Mouse (Mus musculus) kidney, adult 8-10 months (tissue): ENCODE measurements around the gene Fgfr2.

Experiments used
- DNase-seq, 2 experiments: peaks; one replicate each; pipeline ENCODE4 v3.0.0; 2022

Fgfr2 gene

DNA sequence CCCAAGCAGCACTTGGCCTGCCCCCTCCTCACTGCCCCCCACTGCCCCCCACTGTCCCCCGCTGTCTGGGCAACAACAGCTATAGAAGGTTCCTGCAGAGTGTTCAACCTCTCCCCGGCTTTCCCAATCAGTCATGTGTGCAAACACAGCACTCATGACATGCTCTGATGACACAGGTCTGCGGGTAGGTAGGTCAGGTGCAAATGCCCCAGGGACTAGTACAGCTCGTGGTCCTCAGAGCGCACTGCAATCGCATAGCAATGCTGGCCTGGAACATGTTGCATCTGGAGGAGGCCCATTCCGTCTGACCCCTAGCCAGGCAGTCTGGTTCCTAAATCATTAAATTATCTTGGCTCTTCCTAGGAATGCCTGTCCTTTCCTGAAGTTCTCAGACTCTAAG lies 2333.7 kb downstream of the Fgfr2 start:
- DNase-seq: no peak

DNA sequence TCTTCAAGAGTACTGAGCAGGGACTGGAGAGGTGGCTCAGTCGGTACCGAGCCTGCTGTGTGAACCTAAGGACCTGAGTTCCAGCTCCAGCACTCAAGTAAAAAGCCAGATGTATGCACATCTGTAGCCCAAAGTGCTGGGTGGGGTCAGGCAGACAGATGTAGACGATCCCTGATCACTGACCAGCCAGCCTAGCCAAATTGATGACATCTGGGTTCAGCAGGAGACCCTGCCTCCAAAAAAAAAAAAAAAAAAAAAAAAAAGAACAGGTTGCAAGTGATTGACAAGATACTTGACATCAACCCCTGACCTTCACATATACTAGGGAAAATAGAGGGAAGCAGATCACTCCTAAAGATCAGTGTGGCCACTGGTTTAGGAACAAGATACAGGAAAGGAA lies 2334.2 kb downstream of the Fgfr2 start:
- DNase-seq: no peak

GRCm38 (mm10) chr7:130787537-130787936 lies 2335.6 kb downstream of the Fgfr2 start:
- no peak for DNase-seq

DNA sequence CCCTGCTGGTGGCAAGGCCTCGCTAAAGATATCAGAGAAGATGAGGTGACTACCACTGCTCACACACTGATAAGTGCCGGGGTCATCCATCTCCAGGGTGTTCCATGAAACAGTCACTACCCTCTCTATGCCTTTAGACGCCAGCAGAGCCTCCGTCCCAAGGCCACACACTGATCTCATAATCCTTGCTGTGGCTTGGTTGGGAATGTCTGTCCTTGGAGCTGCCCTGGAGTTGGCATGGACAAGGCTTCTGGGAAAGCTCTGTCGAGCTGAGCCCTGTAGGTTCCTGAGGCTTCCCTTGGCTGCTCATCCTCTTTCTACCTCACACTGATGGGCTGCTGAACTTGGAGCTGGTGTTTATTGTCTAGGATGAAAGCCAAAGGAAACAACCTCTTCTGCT lies 2336.4 kb downstream of the Fgfr2 start:
- no peak for DNase-seq

- peak; percentile 85 to 86 for DNase-seq
These were observed 2337.1 kb downstream of the Fgfr2 start for GRCm38 (mm10) chr7:130785923-130786575.

- DNase-seq: no peak
These were observed 2340.6 kb downstream of the Fgfr2 start for GRCm38 (mm10) chr7:130782501-130783050.

DNA sequence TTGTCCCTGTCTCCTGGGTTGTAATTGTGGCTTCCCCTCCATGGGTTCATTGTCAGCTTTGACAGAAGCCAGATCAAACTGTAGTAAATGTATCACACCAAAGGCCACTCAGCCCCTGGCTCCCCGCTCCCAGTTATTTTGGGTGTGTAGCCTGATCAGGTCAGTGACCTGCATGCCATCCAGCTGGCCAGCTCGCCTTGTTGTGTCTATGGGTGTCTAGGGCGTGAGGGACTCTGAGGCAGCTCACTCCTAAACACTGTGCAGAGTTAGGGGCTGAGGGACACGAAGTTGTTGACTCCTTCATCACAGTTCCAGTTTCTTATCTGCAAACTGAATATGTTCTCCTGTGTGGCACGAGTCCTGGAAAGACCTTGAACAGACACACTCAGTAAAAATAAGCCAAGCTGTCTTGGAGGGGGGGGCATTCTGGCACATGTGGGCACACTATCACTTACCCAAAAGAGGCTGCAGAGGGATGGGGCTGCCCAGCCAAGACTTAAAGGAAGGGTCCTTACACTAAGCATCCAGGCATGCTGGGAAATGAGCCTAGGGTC lies 2342.2 kb downstream of the Fgfr2 start:
- DNase-seq: no peak

- no peak for DNase-seq
These were observed 2349.1 kb downstream of the Fgfr2 start, which contains the start of gene Btbd16 for GRCm38 (mm10) chr7:130773914-130774630. Btbd16 (plus strand) TSS chr7:130774069.

- DNase-seq: peak; percentile 34 to 50
These were observed 2349.8 kb downstream of the Fgfr2 start for GRCm38 (mm10) chr7:130773171-130773830.

DNA sequence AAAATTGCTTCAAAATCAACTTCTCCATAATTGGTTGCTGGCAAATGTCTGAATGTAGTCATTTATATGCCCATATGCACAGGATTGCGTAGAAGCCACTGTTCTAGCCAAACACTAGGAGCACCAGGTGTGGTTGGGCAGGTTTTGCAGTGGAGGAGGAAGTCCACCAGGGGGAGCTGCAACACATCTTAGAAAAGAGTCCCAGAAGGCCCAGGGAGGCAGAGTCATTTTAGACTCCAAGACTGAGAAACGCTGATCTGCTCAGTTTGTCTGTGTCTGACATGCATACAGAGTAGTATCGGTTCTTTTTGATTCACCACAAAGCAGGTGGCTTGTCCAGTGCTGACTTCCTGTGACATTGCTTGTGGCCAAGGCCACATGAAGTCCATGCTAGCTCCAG lies 2352.4 kb downstream of the Fgfr2 start:
- peak; percentile 77 to 86 for DNase-seq

- no peak for DNase-seq
These were observed 2355.0 kb downstream of the Fgfr2 start for GRCm38 (mm10) chr7:130768151-130768550.

DNA sequence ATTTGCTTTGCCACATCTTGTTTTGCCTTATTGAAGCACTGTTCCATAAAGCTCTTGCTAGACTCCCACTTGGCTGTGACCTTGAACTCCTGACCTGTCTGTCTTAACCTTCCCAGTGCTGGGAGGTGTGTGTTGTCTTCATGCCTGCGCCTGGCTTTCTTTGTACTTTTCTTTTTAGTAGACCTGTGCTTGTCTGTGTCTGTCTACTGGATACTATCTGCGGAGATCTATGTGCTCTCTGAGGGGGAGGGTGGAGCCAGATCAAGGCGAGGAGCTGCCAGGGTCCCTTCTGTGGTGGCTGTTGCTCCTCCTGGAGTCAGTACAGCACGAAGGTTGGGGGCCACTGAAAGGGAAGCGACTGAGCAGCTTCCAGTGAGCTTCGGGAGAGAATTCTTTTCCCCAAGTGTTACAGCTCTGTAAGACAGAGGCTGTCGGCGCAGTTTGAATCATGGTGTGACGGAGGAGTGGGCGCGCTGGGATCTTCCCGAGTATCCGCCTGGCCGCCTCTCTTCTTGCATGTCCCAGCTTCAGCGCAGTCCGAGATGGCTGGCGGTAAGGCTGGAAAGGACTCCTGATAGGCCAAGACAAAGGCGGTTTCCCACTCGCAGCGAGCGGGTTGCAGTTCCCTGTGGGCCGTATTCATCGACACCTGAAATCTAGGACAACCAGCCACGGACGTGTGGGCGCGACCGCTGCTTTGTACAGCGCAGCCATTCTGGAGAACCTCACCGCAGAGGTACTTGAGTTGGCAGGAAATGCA lies 2356.6 kb downstream of the Fgfr2 start:
- no peak for DNase-seq

- no peak for DNase-seq
These were observed 2359.0 kb downstream of the Fgfr2 start for GRCm38 (mm10) chr7:130764160-130764559.

- peak; percentile 52 to 69 for DNase-seq
These were observed 2360.9 kb downstream of the Fgfr2 start for GRCm38 (mm10) chr7:130762071-130762897.

- DNase-seq: no peak
These were observed 2365.8 kb downstream of the Fgfr2 start for GRCm38 (mm10) chr7:130757326-130757865.

- DNase-seq: no peak
These were observed 2366.8 kb downstream of the Fgfr2 start for GRCm38 (mm10) chr7:130756343-130756835.

- no peak for DNase-seq
These were observed 2368.4 kb downstream of the Fgfr2 start for GRCm38 (mm10) chr7:130754790-130755189.

DNA sequence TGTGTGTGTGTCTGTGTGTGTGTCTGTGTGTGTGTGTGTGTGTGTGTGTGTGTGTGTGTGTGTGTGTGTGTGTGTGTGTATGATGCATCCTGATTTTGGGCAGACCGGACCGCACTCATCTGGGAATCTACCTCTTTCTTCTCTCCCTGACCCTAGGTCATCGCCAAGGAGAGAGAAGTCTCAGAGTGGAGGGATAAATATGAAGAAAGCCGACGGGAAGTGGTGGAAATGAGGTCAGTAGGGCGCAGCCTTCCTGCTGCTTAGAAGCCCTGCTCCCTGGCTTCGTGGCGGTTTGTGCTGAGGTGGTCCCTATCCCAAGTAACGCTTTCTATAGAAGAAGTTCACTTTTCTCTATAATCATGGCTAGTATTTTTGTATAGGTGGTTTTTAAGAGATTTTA lies 2371.5 kb downstream of the Fgfr2 start:
- DNase-seq: no peak

DNA sequence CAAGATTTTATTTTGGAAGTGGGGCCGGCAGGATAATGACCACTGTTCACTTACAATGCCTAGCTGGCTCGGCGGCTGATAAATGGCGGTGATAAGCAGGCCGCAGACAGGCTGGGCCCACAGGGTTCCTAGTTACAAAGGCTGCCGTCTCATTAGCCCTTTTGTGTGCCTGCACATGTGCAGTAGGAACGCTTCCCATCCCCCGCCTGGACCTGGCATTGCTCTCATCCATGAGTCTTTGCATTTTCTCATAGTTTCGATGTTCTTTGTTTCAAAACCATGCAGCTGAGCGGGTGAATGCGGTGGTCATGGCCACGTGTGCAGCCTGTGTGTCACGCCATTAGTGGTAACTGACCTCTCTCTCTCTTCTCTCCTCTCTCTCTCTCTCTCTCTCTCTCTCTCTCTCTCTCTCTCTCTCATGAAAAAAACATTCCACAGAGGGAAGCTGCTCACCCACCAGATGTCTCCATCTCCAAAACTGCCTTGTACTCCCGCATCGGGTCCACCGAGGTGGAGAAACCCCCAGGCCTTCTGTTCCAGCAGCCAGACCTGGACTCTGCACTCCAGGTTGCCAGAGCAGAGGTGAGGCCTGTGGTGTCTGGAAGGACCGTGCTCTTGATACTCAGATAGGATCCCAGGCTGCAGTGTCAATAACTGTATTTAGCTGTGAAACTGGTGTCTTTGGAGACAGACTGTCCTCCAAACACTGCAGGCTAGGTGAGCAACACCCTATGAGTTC lies 2372.2 kb downstream of the Fgfr2 start:
- DNase-seq: no peak

DNA sequence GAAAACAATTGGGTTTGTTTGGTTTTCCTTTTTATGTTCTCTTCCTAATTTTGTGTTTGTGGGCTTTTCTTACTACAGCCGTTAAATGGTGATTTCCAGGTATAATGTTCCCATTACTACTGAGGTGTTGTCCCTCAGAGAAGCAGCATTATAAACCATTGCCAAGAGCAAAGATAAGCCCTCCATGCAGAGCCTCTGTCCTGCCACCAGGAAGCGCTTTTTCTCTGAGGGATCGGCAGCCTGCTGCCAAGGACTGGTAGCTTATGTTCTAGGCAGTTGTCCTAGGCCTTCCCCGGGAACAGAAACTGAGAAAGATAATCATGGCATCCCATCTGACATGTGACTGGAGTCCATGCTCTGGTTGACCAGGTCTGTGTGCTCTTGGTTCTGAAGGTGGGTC lies 2374.0 kb downstream of the Fgfr2 start:
- no peak for DNase-seq
